Mouse (Mus musculus) liver, adult 10 weeks (tissue): Measurements from ENCODE around the gene Gm14296. TPM values are rescaled to one million over a fixed set of nuclear protein-coding genes. Genes with fewer than 3 reads are reported as not detected.

ENCODE experiments used
- polyA plus RNA-seq: library from polyadenylated mRNA; stranded (reverse); fragments of 350-450 nt; fragmentation: Illumina TruSeq; extraction: RNeasy Lipid Tissue Mini Kit (QIAGEN cat#74804); gene quantifications from one replicate; pipeline ENCODE4 v1.2.3, GENCODE M21; 2014; ENCODE audit warnings: low read depth, low replicate concordance

Gene Gm14296
- 39.4 TPM for polyA plus RNA-seq

DNA sequence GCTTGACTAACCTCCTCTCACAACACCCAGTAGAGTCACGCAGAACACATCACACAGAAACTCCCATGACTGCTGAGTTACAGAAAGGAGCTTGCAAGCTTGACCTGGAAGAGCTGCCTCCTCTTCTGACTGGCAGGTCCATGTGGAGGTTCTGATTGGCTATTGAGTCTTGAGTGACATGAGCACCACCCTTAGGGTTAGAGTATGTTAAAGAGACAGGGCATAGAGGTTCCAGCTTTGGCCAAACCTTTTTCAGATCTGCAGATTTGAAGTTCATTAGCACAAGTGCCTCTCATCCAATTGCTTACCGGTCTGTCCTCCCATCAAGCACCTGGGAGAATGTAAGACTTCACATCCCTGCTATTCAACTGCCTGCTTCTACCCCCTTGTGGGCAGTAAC lies at the start of gene Gm14296:
Gm14296 (minus strand) TSS at position 101 of the 400 bp plus-strand sequence.

Other genes starting within 250 kb of the Gm14296 start
- gene Gm14305, start 219.5 kb downstream of the Gm14296 start, polyA plus RNA-seq, result 31.1 TPM
- 12.8 TPM for gene Gm14295, start 129.2 kb downstream of the Gm14296 start, polyA plus RNA-seq
- not detected for gene Gm14408, start 96.7 kb downstream of the Gm14296 start, polyA plus RNA-seq
- gene Gm14419, start 73.1 kb upstream of the Gm14296 start, polyA plus RNA-seq, result 7.6 TPM
- gene Gm14401, start 146.5 kb upstream of the Gm14296 start, polyA plus RNA-seq, result not detected